Mouse (Mus musculus): ENCODE measurements around the gene Zfp503. TPM values are rescaled to one million over a fixed set of nuclear protein-coding genes. Genes with fewer than 3 reads are reported as not detected.

Gene Zfp503
- total and polyA plus RNA-seq, 3 experiments = 0.96 to 2.1 TPM; not detected in 1

DNA sequence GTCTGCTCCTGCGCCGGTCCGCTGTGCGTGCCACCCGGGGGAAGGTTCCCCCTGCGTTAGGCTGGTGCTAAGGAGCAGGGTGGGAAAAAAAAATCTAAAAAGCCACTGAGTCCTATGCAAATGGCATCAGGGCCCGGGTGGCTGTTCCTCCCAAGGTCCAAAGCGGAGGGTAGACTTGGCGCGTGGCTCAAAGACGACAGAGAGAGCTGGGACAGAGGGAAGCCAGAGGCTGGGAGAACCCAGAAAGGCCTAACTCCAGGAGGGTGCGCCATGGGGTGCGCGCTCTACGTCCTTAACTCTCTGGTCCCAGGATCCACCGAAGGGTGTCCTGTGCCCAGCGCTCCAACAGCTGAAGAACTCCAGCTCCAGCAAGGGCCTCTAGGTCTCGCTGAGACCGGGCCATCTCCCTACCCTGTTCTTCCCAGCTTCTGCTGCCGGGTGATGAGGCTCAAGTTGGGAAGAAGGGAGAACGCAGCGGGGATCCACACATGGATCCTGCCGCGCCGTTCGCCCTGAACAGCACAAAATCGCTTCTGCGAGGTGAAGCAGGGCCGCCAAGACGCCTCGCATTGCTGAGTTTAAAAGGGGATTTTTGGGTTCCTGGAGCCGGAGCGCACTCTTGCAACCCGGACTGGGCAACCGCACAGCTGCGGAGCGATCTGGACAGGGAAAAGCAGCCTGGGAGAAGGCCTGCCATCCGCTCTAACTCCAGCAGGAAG, 6.7 kb downstream of the Zfp503 start:
- H3K4me1 ChIP-seq (ENCODE audit: control insufficient read depth in 1 of 2, insufficient read depth in 2 of 2, low read length in 2 of 2) = no peaks in the 10 kb centered on the region
- no peak overlapping the region for H3K9ac ChIP-seq (ENCODE audit: control insufficient read depth, low read depth, low read length, poor library complexity, severe bottlenecking)
- H3K27me3 ChIP-seq (ENCODE audit: control insufficient read depth in 1 of 2, insufficient read depth in 2 of 2, low read length in 2 of 2) = no peaks in the 10 kb centered on the region
- no peak for TF ChIP-seq NELFE (IDR thresholded peaks at IDR 0.05; ENCODE audit: low read depth, low read length)
- TF ChIP-seq SIN3A (IDR thresholded peaks at IDR 0.05; ENCODE audit: low read length) = no peak
- no peak for TF ChIP-seq POLR2A (IDR thresholded peaks at IDR 0.05; ENCODE audit: control insufficient read depth in 1 of 2, insufficient read depth in 1 of 2, low read depth in 1 of 2, low read length in 2 of 2, poor library complexity in 1 of 2)
- no peak for TF ChIP-seq MAZ (IDR thresholded peaks at IDR 0.05; ENCODE audit: low read depth, low read length)
- no peak for TF ChIP-seq JUND (IDR thresholded peaks at IDR 0.05; ENCODE audit: low read depth, low read length)
- no peak for TF ChIP-seq GABPA (IDR thresholded peaks at IDR 0.05; ENCODE audit: low read depth, low read length)
- no peak for TF ChIP-seq TBP (IDR thresholded peaks at IDR 0.05; ENCODE audit: low read depth, low read length)
- H3K4me3 ChIP-seq (ENCODE audit: control insufficient read depth in 1 of 2, insufficient read depth in 1 of 2, low read depth in 2 of 2, low read length in 2 of 2) = no peak overlapping the region
- no peaks in the 10 kb centered on the region for H3K9me3 ChIP-seq (replicated peaks; ENCODE audit: insufficient read depth, low read length)
- H3K27ac ChIP-seq (ENCODE audit: control insufficient read depth, low read depth, low read length) = no peak overlapping the region
- DNase-seq (ENCODE audit: low read depth, low spot score) = no peak
- no peaks in the 10 kb centered on the region; a peak in 2 of 4 replicates for H3K36me3 ChIP-seq (ENCODE audit: control insufficient read depth in 1 of 2, insufficient read depth in 2 of 2, low read length in 2 of 2)
- H3K79me2 ChIP-seq (ENCODE audit: control insufficient read depth, insufficient read depth, low read length, poor library complexity) = peaks cover 6% of the 10 kb centered on the region

GRCm38 (mm10) chr14:21982096-21982591, 7.3 kb downstream of the Zfp503 start:
- no peak overlapping the region for H3K4me3 ChIP-seq (ENCODE audit: control insufficient read depth in 1 of 2, insufficient read depth in 1 of 2, low read depth in 2 of 2, low read length in 2 of 2)
- H3K9me3 ChIP-seq (replicated peaks; ENCODE audit: insufficient read depth, low read length) = no peaks in the 10 kb centered on the region
- no peak for DNase-seq (ENCODE audit: low read depth, low spot score)
- H3K9ac ChIP-seq (ENCODE audit: control insufficient read depth, low read depth, low read length, poor library complexity, severe bottlenecking) = no peak overlapping the region
- H3K27ac ChIP-seq (ENCODE audit: control insufficient read depth, low read depth, low read length) = no peak overlapping the region
- H3K27me3 ChIP-seq (ENCODE audit: control insufficient read depth in 1 of 2, insufficient read depth in 2 of 2, low read length in 2 of 2) = no peaks in the 10 kb centered on the region
- H3K4me1 ChIP-seq (ENCODE audit: control insufficient read depth in 1 of 2, insufficient read depth in 2 of 2, low read length in 2 of 2) = no peaks in the 10 kb centered on the region
- no peaks in the 10 kb centered on the region; a peak in 2 of 4 replicates for H3K36me3 ChIP-seq (ENCODE audit: control insufficient read depth in 1 of 2, insufficient read depth in 2 of 2, low read length in 2 of 2)
- peaks cover 3% of the 10 kb centered on the region for H3K79me2 ChIP-seq (ENCODE audit: control insufficient read depth, insufficient read depth, low read length, poor library complexity)
- TF ChIP-seq SMC3 (IDR thresholded peaks at IDR 0.05; ENCODE audit: low read depth, low read length) = no peak
- TF ChIP-seq TAL1 (IDR thresholded peaks at IDR 0.05; ENCODE audit: low read length) = no peak
- no peak for TF ChIP-seq POLR2AphosphoS2 (IDR thresholded peaks at IDR 0.05; ENCODE audit: low read length)
- no peak for TF ChIP-seq ZNF384 (IDR thresholded peaks at IDR 0.05; ENCODE audit: low read depth, low read length)
- no peak for TF ChIP-seq RCOR1 (IDR thresholded peaks at IDR 0.05; ENCODE audit: low read depth, low read length)
- TF ChIP-seq CTCF (IDR thresholded peaks at IDR 0.05 in 2 of 3, conservative IDR thresholded peaks at IDR 0.05 in 1 of 3; ENCODE audit: control insufficient read depth in 1 of 3, insufficient read depth in 1 of 3, low read depth in 2 of 3, low read length in 3 of 3, poor library complexity in 1 of 3, severe bottlenecking in 1 of 3) = no peak

DNA sequence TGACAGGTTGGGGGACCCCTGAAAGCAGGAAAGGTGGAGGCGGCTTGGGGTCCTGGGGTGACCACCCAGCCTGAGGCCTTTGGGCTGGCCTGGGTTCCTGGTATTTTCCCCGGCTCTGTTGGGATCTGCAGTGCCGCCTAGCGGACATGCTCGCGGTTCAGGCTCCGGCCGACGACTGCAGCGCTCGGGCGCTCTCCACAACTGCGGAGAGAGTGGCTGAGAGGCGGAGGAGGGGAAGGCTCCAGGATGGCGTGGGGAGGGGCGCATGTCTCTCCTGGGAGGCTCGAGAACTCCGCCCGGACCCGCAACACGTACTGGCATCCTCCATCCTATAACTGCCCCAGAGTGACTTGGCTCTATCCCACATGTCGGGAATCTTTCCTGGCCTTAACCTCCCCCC, 7.9 kb downstream of the Zfp503 start:
- TF ChIP-seq MXI1 (IDR thresholded peaks at IDR 0.05; ENCODE audit: low read depth, low read length) = no peak
- no peak for TF ChIP-seq KAT2A (conservative IDR thresholded peaks at IDR 0.05; ENCODE audit: low read depth, low read length)
- TF ChIP-seq E2F4 (IDR thresholded peaks at IDR 0.05; ENCODE audit: borderline replicate concordance, low read depth, low read length) = no peak
- no peak for TF ChIP-seq POLR2AphosphoS5 (IDR thresholded peaks at IDR 0.05; ENCODE audit: borderline replicate concordance, low read depth, low read length)
- no peak for TF ChIP-seq MEF2A (IDR thresholded peaks at IDR 0.05; ENCODE audit: extremely low read depth, insufficient replicate concordance, low read depth, low read length, poor library complexity, severe bottlenecking)
- no peak for TF ChIP-seq MYB (IDR thresholded peaks at IDR 0.05; ENCODE audit: low read depth, low read length)
- TF ChIP-seq BHLHE40 (IDR thresholded peaks at IDR 0.05; ENCODE audit: borderline replicate concordance, low read depth, low read length) = no peak
- no peak for TF ChIP-seq CTCF (IDR thresholded peaks at IDR 0.05 in 2 of 3, conservative IDR thresholded peaks at IDR 0.05 in 1 of 3; ENCODE audit: control insufficient read depth in 1 of 3, insufficient read depth in 1 of 3, low read depth in 2 of 3, low read length in 3 of 3, poor library complexity in 1 of 3, severe bottlenecking in 1 of 3)
- Histone ChIP-seq H3K79me2 (ENCODE audit: control insufficient read depth, insufficient read depth, low read length, poor library complexity) (no peaks in the 10 kb centered on the region), H3K27ac (ENCODE audit: control insufficient read depth, low read depth, low read length) (no peak overlapping the region), H3K9ac (ENCODE audit: control insufficient read depth, low read depth, low read length, poor library complexity, severe bottlenecking) (no peak overlapping the region), H3K36me3 (ENCODE audit: control insufficient read depth in 1 of 2, insufficient read depth in 2 of 2, low read length in 2 of 2) (no peaks in the 10 kb centered on the region; a peak in 1 of 4 replicates), H3K27me3 (ENCODE audit: control insufficient read depth in 1 of 2, insufficient read depth in 2 of 2, low read length in 2 of 2) (no peaks in the 10 kb centered on the region), H3K9me3 (replicated peaks; ENCODE audit: insufficient read depth, low read length) (no peaks in the 10 kb centered on the region), H3K4me1 (ENCODE audit: control insufficient read depth in 1 of 2, insufficient read depth in 2 of 2, low read length in 2 of 2) (no peaks in the 10 kb centered on the region), H3K4me3 (ENCODE audit: control insufficient read depth in 1 of 2, insufficient read depth in 1 of 2, low read depth in 2 of 2, low read length in 2 of 2) (no peak overlapping the region)
- DNase-seq (ENCODE audit: low read depth, low spot score) = no peak

Measured in MEL (cell line).